Mouse (Mus musculus) liver, postnatal 0 days (tissue): ENCODE measurements at regions not wholly inside any gene's neighbourhood (a gene's known extent, or its start where the extent isn't known, plus 50 kb on each side); places are given as distances from the start of the nearest gene placed in this dataset.

Experiments used
- CTCF ChIP-seq: sonication (generic); IDR thresholded peaks from 2 replicates; pipeline ENCODE4 v1.5.1; 2016; ENCODE audit warnings: antibody characterized with exemption, low read depth
- EP300 ChIP-seq: IDR thresholded peaks from 2 replicates; pipeline ENCODE4 v1.6.1; 2016; ENCODE audit warnings: antibody characterized with exemption, low read depth, mild to moderate bottlenecking

DNA sequence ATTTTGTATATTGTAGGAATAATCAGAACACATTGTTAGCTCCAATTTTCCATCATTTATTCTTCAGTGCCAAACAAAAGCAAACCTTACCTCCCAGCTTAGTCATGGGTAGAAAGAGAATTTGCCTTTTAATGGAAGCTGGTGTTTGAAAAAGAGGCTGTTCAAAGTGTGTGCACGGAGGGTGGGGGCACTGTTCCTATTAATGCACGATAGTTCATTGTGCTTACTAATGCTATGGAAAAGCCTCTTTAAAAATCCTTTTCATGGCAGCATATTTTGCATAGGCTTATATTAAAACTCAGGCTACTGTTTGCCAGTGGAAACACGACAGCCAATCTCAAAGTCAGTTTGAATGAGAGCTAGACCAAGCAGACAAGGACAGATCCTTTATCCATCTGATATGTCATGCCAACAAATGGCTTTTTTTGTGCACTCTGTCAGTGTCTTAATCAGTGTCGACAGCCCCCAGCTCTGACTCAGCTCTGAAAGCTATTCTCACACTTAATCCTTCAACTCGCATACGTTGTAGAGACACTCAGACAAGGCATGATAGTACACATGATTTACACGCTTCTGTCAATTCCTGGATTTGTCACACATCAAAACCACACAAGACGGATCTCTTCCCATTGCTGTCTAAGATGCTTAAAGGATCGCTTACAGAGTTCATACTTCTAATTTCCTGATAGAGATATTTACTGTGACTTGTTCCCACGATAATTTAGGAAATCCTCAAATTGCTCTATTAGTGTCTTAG lies 280.8 kb upstream of the Galnt5 start:
- TF ChIP-seq CTCF (no peak), EP300 (no peak)
